Mouse (Mus musculus): ENCODE data around the gene Tmem221.
A peak's percentile ranks its signal among the peaks of the same experiment; 100 is the strongest.

Gene Tmem221

DNA sequence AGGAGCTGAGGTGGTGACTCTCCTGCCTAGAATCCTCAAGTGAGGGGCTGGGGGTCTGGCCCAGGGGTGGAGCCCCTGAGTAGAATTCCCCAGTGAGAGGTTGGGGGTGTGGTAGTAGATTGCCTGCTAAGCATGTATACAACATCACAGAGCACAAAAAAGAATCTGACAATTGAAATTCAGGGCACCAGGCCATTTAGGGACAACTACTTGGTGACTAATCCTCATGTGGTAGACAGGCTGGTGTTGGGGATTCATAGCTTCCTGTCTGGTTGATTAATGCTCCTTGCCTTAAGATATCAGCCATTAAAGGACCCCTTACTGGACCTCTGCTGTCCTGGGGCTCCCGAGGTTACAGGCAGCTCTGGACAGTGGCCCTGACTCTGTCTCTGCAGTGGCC, 20.3 kb upstream of the Tmem221 start:
- no peak for DNase-seq (ENCODE audit: extremely low spot score, low spot score)

DNA sequence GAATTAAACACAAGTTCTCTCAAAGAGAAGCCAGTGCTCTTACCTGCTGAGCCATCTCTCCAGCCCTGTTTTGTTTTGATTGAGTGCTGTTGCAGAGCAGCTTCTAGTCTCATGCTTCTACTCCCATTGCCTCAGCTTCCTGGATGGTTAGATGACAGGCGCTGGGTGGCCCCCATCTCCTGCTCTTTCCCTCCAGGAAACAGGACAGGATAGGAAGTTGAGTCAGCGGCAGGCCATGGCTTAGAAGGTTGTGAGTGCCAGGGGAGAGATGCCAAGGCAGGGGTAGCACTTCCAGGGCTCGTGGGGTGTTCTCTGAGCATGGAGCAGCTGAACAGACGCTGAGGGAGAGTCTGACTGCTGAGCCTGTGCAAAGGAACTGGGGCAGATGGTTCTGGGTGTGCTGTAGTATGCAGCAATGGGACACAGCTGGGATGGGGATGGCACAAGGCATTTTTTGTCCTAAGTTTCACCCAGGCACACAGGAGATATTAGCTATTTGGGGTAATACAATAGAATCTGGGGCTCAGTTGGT, 19.3 kb upstream of the Tmem221 start:
- DNase-seq (ENCODE audit: extremely low spot score, low spot score), result no peak

DNA sequence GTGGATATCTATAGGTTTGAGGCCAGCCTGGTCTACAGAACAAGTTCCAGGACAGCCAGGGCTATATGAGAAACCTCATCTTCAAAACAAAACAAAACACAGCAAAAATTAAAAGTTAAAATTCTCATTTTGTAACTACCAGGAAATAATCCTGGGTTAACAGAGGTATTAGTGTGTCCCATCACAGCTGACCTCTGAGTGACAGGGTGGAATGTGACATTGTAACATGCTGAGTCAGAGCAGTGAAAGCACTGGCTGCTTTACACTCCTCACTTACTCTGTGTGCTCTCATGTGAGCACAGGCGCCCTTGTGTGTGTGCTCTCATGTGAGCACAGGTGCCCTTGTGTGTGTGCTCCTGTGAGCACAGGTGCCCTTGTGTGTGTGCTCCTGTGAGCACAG, 16.3 kb upstream of the Tmem221 start:
- DNase-seq (ENCODE audit: extremely low spot score, low spot score), result no peak

DNA sequence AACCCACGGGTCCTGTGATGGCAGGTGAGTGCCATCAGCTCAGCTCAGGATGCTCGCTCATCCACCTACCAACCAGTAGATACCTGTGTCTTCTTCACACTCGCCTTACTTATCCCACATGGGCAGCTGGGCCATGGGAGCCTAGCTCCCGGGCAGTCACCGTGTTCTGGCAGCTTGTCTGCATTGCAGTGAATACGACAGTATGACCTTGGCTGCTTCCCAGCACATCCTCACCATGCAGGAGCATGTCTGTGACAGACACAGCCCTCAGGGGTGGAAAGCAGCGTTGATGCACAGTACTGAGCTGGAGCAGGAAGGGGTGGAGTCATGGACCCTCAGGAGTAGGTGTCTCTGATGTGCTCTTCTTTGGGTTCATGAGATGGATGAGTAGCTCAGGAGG, 15.8 kb upstream of the Tmem221 start:
- DNase-seq (ENCODE audit: extremely low spot score, low spot score), result no peak

DNA sequence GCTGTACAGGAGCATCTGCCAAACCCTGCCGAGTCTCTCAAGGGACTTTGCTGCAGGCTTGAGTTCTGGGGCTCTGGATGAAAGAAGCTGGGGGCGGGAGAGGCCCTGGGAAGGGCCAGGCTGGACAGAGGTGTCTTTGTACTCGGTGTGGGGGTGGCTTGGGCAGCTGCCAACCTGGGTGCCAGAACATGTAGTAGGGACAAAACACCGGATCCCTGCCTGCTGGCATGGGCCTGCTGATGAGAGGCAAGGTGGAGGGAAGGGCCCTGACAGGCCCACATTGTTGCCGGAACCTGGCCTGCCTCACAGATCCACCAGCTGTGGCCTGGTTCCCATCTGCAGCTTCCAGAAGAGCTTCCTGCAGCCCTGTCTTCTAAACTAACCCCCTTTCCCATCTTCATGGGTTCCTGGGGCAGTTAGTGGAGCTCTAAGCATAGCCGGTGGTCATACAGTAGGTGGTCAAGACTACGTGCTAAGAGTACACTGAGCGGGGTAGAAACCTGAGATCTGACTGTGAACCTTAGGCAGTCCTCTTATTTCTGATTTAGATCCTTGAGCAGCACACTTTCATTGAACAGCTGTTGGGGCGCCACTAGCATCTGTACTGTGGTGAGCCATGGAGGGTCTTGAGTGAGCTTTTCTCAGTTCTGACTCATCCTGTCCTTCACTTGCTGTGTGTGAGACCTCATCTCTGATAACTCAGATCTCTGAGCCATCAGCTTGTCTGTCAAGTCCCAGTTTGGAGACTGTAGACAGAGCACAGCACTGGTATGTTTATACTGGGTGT, 14.4 kb upstream of the Tmem221 start:
- no peak for DNase-seq (ENCODE audit: extremely low spot score, low spot score)

DNA sequence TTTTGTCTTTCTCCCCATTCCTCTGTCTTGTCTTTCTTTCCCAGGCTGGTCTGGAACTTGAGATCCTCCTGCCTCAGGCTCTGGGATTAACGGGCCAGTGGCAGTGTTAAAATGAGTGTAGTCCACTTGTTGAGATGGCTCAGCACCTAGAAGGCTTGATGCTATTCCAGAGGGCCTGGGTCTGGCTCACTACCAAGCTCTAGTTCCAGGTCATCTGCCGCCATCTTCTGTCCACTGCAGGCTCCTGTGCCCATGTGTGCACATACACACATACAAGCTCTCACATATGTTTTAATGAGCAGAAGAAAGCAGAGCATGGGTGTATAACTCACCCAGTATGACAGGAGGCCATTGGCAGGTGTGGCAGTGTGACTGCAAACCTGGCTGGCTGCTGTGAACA, 13.4 kb upstream of the Tmem221 start:
- DNase-seq (ENCODE audit: extremely low spot score, low spot score), result no peak

DNA sequence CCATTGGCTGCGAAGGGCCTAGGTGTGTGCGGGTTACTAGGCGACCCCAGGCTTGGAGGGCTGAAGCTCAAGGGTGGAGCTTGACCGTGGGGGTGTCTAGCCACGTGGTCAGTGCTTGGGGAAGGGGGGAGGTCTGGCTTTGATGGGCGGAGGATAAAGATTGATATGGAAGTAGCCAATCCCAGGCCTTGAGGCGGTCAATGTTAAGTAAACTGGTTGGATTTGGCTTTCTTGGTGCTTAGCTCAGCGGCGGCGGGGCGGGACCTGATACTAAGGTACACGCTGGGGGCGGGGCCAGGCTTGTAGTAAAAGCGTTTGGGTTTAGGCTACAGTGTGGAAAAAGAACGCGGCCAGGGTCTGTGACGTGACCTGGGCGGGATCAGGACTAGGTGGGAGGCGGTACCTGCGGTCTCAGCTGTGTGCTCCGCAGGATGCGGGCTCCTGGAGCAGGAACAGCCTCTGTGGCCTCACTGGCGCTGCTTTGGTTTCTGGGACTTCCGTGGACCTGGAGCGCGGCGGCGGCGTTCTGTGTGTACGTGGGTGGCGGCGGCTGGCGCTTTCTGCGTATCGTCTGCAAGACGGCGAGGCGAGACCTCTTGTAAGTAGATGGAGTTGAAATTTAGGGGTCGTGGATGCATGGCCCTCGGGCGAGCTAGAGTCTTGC, 11.8 kb upstream of the Tmem221 start:
- DNase-seq (ENCODE audit: extremely low spot score, low spot score), result peak; percentile 84

DNA sequence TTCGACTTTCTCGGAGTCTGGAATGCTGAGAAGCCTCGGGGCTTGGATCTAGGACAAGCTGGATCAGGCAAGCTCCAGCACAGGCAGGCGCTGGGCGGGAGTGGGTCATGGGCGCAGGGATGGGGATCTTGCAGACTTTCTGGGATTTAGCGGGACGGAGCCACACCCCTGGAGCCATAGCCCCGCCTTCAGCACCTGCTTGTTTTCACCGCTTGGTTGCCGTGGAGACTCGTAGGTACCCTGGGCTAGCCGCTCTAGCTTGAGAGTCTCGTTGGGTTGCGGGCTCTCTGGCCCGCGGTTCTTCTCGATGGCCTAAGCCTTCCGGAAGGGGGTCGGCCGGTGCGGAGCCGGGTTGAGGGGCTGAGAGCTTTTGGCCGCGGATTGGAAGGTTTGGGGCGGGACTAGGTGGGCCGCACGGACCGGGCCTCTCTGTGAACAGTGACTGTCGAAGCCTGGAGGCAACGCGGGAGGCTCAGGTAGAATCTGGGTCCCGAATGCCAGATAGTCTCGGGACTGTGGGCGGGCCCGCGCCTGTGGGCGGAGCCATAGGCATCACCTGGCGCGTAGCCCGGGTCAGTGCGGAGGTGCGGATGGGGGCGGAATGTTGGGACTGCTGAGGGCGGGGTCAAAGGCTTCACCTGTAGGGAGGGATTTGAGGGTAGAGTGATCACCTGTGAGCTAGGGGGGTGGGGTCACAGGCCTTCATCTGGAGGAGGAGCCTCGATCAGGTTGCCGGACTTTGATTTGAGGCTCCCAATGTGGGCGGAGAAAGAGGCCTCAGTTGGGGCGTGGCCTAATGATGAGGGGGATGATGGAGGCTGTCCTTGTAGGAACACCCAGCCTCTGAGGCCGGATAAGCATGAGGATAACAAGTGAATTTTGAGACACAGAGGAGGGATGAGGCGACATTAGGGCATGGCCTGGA, 11.0 kb upstream of the Tmem221 start:
- DNase-seq (ENCODE audit: extremely low spot score, low spot score), result peak; percentile 80

DNA sequence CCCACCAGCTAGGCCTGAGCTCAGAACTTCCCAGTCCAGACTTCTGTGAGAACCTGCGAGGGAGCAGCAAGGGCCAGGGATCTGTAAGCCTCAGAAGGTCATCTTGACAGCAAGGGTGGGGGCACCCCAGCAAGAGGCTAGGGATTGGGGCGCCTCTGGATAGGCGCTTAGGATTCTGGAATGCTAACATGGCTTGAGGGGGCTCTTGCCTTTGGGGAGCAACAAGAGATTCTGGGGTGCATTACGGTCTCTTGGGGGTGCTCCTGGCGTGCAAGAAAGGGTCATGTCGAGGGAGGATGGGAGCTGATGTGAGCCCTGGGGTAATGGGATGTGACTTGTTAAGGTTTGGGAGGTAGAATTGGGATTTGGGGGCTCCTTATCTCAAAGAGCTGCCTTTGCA, 10.3 kb upstream of the Tmem221 start:
- DNase-seq (ENCODE audit: extremely low spot score, low spot score), result no peak

DNA sequence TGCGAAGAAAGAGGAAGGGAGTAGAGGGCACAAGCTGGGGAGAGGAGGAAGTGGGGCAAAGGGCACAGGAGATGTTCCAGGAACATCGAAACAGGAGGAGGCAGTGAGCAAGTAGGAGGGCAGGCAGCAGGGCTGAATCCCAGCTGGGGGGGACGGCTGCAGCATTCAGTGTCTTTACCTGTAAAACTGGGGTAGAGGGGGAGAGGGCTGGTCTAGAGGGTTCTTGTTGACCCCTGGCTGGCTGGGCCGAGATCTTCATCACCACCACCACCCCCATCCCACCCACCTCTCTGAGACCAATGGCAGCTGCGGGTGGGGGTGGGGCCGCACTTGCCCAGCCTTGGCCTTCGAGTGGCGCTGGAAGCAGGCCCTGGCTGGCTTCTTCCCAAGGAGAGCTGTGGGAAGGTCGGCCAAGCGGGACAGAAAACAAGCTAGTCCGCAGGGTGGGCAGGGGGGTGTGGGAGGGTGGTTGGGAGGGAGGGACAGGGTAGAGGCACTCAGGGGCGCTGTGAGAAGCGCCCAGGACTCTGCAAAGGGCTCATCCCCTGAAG, 9.8 kb upstream of the Tmem221 start, which contains the start of gene Slc27a1:
TSS of gene Slc27a1 (plus strand) at position 496 of the 551 bp plus-strand sequence.
- no peak for DNase-seq (ENCODE audit: extremely low spot score, low spot score)

DNA sequence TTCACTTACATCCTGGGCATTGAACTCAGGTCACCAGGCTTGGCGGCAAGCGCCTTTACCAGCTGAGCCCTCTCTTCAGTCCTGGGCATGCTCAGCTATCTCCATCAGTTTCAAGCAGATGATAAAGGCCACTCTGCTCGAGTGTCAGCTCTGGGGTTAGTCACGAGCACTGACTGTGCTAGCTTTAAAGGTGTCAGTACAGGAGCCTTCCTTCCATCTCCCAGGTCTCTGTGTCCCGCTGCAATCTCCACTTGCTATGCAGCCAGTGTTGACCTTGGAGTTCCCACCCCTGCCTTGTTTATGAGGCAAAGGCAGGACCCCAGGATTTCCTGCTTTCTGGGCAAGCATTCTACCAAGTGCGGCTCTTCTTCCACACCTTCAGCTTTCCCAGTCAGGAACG, 8.9 kb upstream of the Tmem221 start:
- DNase-seq (ENCODE audit: extremely low spot score, low spot score), result no peak

DNA sequence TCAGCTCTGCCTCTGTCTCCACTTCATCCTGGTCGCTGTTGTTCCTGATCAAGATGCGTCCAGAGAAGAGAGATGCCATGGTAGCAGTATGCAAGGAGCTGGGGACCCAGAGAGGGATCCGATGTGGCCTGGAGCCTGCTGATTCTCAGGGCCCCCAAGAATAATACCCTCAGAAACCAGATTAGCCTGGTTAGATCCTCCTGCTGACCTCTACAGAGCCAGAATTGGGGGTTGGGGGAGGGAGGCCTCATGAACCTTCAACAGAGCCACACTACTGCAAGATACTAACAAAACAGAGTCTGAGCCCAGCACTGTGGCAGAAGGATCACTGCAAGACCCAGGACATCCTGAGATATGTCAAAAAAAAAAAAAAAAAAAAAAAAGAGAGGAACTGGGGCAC, 7.8 kb upstream of the Tmem221 start, which contains the start of gene Nxnl1:
TSS of gene Nxnl1 (minus strand) at position 101 of the 400 bp plus-strand sequence.
- DNase-seq (ENCODE audit: extremely low spot score, low spot score), result no peak

DNA sequence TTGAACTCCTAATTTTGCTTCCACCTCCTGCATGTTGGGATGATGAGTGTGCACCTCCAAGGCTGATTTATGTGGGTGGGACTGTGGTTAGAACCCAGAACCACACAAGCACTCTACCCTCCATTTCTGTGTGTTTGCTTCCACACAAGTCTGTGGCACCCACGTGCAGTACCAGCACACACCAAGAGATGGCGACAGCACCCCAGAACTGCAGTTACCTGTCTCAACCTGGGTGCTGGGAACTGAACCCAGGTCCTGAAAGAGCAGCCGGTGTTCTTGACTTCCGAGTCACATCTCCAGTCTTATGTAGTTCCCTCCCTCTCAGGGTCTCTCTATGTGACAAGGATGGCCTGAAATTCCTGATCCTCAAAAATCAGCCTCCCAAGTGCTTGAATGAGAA, 5.3 kb upstream of the Tmem221 start:
- DNase-seq (ENCODE audit: extremely low spot score, low spot score), result no peak

DNA sequence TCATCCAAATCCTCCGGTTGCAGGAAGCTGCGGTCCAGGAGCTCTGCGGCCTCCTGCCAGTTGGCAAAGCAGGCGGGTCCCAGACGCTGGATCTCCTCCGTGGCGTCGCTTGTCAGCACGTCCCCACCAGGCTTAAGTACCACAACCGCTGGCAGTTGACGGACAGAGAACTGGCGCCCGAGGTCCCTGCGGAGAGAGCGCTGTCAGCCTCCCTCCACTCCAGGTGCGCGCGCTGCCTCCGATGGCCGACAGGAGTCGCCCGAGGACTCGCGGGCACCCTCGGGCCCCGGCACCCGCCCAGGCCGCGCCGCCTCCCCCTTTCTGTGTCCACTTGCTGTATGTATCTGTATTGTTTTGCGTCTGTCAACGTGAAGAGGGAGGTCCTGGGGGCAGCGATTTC, 4.1 kb upstream of the Tmem221 start:
- DNase-seq (ENCODE audit: extremely low spot score, low spot score), result peak; percentile 68

DNA sequence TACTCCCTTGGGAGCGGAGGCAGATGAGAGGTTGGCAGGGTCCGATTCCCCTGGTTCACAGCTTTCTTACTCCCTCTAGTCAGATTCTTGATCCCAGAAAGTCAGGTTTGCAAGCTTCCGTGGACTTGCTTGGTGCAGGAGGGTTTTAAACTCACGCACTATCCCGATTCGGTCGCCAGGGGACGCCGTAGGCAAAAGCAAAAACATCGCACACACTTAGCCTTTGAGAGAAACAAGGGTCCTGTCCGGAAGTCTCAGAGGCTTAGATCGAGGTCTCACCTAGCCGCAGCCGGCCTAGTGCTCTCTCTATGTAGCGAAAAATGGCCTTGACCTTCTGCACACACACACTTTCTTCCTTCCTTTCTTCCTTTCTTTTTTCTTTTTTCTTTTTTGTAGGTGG, 2.7 kb upstream of the Tmem221 start:
- DNase-seq (ENCODE audit: extremely low spot score, low spot score), result peak; percentile 82

DNA sequence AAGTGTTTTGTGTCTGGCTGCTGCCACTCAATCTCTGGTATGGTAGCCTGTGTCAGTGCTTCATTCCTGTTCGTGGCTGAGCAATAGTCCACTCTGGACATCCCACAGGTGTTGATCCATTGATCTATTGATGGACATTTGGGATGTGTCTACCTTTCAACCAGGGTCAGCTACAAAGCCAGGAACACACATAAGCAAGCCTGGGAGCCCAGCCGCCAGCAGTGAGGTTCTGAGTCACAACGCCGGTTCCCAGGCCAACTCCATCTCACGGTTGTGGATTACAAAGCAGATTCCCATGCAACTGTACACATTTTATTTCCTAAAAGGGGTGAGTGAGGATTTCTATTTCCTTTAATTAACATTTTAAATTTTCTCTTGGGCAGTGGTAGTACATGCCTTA, 2.1 kb upstream of the Tmem221 start:
- DNase-seq (ENCODE audit: extremely low spot score, low spot score), result no peak

DNA sequence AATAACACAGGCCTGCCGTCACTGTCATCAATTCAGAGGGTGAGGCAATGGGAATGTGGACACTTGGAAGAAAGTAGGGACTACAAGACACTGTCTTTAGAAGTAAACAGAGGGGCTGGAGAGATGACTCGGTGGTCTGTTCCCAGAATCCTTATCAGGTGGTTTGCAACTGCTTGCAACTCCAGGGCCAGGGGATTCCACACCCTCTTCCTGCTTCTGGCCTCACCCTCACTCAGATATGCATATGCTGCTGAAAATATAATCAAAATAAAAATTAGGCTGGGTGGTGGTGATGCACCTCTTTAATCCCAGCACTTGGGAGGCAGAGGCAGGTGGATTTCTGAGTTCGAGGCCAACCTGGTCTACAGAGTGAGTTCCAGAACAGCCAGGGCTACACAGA, 1.4 kb upstream of the Tmem221 start:
- DNase-seq (ENCODE audit: extremely low spot score, low spot score), result no peak

DNA sequence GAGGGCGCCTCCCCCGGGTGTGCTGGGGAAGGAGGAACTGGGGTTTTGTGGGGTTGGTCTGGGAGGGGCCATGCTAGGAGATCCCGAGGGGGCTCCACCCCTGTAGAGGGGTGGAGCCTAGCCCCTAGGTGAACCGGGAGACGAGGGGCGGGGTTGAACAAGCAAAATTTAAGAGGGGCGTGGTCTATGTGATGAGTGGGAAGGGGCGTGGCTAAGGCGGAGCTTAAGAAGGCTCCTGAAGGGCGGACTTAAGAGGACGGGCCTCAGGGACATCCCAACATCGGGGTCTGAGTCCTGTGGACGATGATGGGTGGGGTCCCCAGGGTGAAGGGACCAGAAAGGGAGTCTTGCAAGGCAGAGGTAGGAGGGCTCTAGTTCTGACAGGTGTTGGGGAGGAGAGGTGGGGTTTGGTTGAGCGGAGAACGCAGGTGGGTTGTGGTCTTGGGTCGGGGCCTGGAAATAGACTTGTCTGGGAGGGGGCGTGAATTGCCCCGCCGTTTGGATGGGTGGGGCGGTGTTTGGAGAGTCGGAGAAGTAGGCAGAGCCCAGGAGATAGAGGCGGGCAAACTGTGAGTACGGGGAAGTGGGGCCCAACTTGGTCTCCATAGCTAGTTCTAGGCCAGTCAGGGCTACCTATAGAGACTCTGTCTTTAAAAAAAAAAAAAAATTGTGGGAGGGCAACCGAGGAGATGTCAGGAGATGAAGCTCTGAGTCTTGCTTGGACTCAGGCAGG, 453 bp upstream of the Tmem221 start:
- peak; percentile 47 for DNase-seq (ENCODE audit: extremely low spot score, low spot score)

DNA sequence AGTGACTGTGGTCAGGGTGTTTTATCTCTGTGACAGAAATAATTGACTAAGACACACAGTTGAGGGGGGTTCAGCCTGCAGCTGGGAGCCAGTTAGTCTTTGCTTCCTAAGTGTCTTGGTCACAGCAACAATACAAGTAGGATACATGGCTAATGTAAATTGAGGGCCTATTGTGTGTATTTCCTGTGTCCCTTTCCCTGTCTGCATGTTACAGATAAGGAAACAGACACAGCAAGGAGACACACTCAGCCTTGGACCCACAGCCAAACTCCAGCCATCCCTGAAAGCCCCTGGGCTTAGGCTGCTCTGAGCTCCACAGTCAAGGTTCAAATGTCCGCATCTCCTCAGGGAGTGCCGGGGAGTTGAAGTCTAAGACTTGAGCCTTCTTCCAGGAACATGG, 4.0 kb downstream of the Tmem221 start:
- no peak for DNase-seq (ENCODE audit: extremely low spot score, low spot score)

DNA sequence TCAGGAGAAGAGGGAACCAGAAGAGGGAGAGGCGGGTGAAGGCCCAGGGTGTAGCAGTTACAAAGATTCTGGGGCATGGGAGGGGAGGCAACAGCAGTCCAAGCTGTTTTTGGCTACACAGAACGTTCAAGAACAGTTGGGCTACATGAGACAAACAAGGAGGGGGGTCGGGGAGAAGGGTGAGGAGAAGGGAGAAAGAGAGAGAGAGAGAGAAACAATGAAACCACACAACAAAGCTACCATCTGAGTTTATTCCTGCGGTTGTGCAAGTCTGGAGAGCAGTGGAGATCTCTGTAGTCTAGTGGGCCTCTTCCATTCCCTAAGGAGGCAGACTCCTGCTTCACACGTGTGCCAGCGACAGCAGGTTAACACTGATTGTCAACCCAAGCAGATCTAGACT, 4.7 kb downstream of the Tmem221 start:
- no peak for DNase-seq (ENCODE audit: extremely low spot score, low spot score)

DNA sequence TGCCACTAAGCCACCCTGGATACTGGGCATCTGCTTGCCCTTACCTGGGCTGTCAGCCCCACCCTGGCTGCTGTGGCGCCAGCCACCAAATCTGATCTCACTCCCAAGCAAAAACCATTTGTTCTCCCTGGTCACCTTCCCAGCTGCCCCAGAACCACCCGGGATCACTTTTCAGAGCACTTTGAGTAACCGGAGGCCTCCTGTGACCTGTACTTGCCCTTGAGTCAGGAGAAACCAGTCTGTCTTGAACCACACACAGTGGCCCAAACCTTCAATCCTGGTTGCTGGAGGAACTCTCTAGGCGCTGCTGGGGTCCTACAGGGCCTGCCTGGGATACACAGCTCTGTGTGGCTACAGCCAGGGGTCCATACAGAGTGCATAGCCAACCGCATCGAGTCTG, 5.9 kb downstream of the Tmem221 start:
- no peak for DNase-seq (ENCODE audit: extremely low spot score, low spot score)
